Mouse (Mus musculus) subcutaneous adipose tissue, adult 2 months (tissue): ENCODE data around the gene Mif. TPM values are rescaled to one million over a fixed set of nuclear protein-coding genes. Genes with fewer than 3 reads are reported as not detected.

Experiments
- polyA plus RNA-seq: library from polyadenylated mRNA; depleted of rRNA; stranded (reverse); fragments of >200 nt; gene quantifications from 2 replicates; pipeline ENCODE4 v1.2.3, GENCODE M21; 2012; ENCODE audit warnings: low replicate concordance; rRNA removed

The Mif gene
- 463 and 1,518 TPM in 2 replicates for polyA plus RNA-seq

GRCm38 (mm10) chr10:75859786-75860470 lies at the start of gene Mif:
TSS of gene Mif (minus strand) at chr10:75860240.

DNA sequence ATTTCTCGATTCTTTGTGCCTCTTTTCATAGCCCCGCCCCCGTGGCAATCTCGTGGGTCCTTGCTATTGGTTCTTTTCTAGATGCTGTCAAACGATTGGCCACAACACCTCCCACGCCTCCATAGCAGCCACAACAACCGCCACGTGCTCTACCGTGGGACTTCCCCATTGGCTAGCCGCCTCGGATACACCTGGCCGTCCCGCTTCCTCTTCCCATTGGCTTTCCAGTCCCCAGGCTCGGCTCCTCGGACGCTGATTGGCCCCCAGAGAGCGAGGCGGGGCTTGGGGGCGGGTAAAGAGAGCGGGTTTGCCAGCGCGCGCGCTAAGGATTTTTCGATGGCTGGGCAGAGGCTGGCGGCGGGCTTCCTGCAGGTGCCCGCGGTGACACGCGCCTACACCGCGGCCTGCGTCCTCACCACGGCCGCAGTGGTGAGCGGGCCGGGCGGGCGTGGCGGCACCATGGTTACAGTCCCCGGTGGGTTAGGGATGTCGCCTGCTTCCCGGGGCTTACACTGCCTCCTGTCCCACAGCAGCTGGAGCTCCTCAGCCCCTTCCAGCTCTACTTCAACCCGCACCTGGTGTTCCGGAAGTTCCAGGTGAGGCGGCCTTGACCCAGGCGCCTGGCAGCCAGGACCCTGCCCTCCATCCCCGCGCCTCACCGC lies 33.2 kb upstream of the Mif start, which contains the start of gene Derl3:
Gene Derl3, plus strand, starts transcription at position 325 of the 662 bp plus-strand sequence.

GRCm38 (mm10) chr10:75837248-75837759 lies 22.7 kb downstream of the Mif start, which contains the start of gene Gstt2:
TSS of gene Gstt2 (minus strand) at chr10:75837424.

DNA sequence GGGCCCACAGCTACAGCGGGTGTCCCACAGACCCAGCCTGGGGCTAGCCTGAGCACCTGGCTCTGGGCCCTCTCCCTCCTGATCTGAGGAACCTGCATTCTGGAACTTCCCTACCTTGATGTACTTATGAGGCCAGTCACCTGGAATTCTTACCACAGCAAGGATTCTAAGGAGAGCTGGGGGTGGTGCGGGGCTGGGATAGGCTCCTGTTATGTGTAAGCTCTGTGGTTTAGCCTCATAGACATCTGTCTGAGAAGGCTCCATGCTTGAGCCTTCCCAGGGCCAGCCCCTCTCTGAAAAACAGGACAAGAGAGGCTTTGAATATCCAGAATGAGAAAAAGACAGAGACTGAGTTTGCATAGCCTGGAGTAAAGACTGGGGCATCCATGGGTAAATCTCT lies 37.6 kb downstream of the Mif start, which contains the start of gene Gstt4:
Gene Gstt4, minus strand, starts transcription at position 101 of the 400 bp plus-strand sequence.

Other genes with a start within 250 kb of the Mif start
- 10.9 and 26.2 TPM in 2 replicates for gene Susd2, start 216.2 kb downstream of the Mif start, polyA plus RNA-seq
- gene Cabin1, start 95.9 kb downstream of the Mif start, polyA plus RNA-seq = 33.4 and 65.4 TPM in 2 replicates
- gene Ddt, start 86.8 kb downstream of the Mif start, polyA plus RNA-seq = 98.3 and 207 TPM in 2 replicates
- 0.21 and 0.37 TPM in 2 replicates for gene Gm20441, start 79.3 kb downstream of the Mif start, polyA plus RNA-seq
- gene Gstt3, start 78.8 kb downstream of the Mif start, polyA plus RNA-seq = 27.3 and 28.0 TPM in 2 replicates
- 113 and 180 TPM in 2 replicates for gene Gstt1, start 61.7 kb downstream of the Mif start, polyA plus RNA-seq
- 0.17 TPM in 1 of 2 replicates, not detected in the other for gene Gstt4, start 37.7 kb downstream of the Mif start, polyA plus RNA-seq
- 163 and 231 TPM in 2 replicates for gene Gstt2, start 22.8 kb downstream of the Mif start, polyA plus RNA-seq
- gene Derl3, start 33.2 kb upstream of the Mif start, polyA plus RNA-seq = 5.6 and 9.5 TPM in 2 replicates
- gene Smarcb1, start 61.4 kb upstream of the Mif start, polyA plus RNA-seq = 49.5 and 67.8 TPM in 2 replicates
- gene Chchd10, start 72.9 kb upstream of the Mif start, polyA plus RNA-seq = 285 and 313 TPM in 2 replicates
- gene Mmp11, start 76.3 kb upstream of the Mif start, polyA plus RNA-seq = 59.5 and 159 TPM in 2 replicates
- 0.54 and 0.87 TPM in 2 replicates for gene Gm867, start 80.4 kb upstream of the Mif start, polyA plus RNA-seq
- 0.40 and 1.9 TPM in 2 replicates for gene Vpreb3, start 82.8 kb upstream of the Mif start, polyA plus RNA-seq
- 0.10 TPM in 1 of 2 replicates, not detected in the other for gene Gm5134, start 94.3 kb upstream of the Mif start, polyA plus RNA-seq
- gene Zfp280b, start 172.4 kb upstream of the Mif start, polyA plus RNA-seq = 4.9 and 8.6 TPM in 2 replicates